Mouse (Mus musculus): ENCODE data around the gene Fanci.

DNA sequence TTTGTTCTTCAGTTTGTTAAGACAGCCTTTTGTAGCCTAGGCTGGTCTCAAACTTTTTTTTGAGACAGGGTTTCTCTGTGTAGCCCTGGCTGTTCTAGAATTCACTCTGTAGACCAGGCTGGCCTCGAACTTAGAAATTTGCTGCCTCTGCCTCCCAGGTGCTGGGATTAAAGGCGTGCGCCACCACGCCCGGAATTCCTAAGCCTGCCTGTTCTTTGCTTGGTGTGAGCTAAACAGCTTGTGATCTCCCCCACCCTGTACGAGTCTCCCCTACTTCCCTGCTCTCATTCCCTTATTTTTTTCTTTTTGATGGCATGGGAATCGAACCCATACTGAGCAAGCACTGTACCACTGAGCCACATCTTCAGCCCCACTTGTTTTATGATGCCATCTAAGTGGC lies 3.5 kb downstream of the Fanci start:
- no peak for TF ChIP-seq CTCF (IDR thresholded peaks at IDR 0.05; ENCODE audit: borderline replicate concordance, insufficient read depth, low read depth, low read length)
- TF ChIP-seq POLR2A (IDR thresholded peaks at IDR 0.05; ENCODE audit: borderline replicate concordance, insufficient read depth, low read length), result no peak

All from cerebellum, adult 2 months (tissue).